Mouse (Mus musculus) megakaryocyte, embryonic 14.5 days (primary cell): ENCODE measurements around the gene Zfp609. TPM values are rescaled to one million over a fixed set of nuclear protein-coding genes. Genes with fewer than 3 reads are reported as not detected.
A peak's percentile ranks its signal among the peaks of the same experiment; 100 is the strongest.
"Not testable (repeated sequence)": the region's sequence is repeated elsewhere in the genome, so short reads cannot be mapped to it uniquely, and the experiment has no call there.

Experiments
- H3K27me3 ChIP-seq: replicated peaks from 2 replicates; pipeline ENCODE3; 2012; ENCODE audit warnings: inconsistent platforms
- H3K36me3 ChIP-seq: replicated peaks from 2 replicates; pipeline ENCODE3; 2012; ENCODE audit warnings: low read length, inconsistent platforms, mixed read lengths
- H3K4me1 ChIP-seq: 2 replicates; pipeline ENCODE4 v1.6.1; 2012; ENCODE audit warnings: inconsistent platforms
- H3K4me3 ChIP-seq: replicated peaks from 2 replicates; pipeline ENCODE3; 2012; ENCODE audit warnings: moderate library complexity, mild to moderate bottlenecking, inconsistent platforms
- H3K9me3 ChIP-seq: 2 replicates; pipeline ENCODE4 v1.6.1; 2012; ENCODE audit warnings: inconsistent platforms
- FLI1 ChIP-seq: IDR thresholded peaks from 2 replicates; pipeline ENCODE4 v1.6.1; 2012; ENCODE audit warnings: low read length, inconsistent platforms, mixed read lengths
- GATA1 ChIP-seq: IDR thresholded peaks from 3 replicates; pipeline ENCODE4 v1.6.1; 2012; ENCODE audit warnings: mixed read lengths, low read length, inconsistent platforms, borderline replicate concordance
- polyA plus RNA-seq: library from polyadenylated mRNA; stranded (reverse); fragments of >175 nt; gene quantifications from 2 replicates; pipeline ENCODE4 v1.2.3, GENCODE M21; 2012; ENCODE audit warnings: low replicate concordance; ENCODE audit not compliant: insufficient read depth

Gene Zfp609
- polyA plus RNA-seq, 1 experiment: 15.5 TPM

DNA sequence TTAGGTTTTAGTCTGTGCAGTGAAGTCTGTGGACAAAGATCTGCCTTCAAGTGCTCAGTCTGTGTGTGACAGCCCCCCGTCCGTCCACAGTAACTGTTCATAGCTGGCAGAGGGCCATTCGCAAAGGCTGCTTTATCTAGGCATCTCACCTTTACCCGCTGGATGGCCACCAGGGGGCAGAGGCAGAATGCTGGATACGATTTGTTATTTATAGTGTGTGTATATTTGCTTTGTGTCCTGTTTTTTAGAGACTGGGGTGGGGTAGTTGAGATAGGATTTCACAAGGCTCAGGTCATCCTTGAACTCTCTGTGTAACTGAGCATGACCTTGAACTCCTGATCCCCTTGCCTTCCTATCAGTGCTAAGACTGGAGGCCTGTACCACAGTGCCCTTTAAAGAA lies 161.3 kb downstream of the Zfp609 start:
- Histone ChIP-seq H3K9me3 (no peaks in the 10 kb centered on the region), H3K4me3 (no peak overlapping the region), H3K4me1 (peaks cover 51% of the 10 kb centered on the region), H3K36me3 (peaks cover 85% of the 10 kb centered on the region), H3K27me3 (no peaks in the 10 kb centered on the region)
- TF ChIP-seq FLI1 (no peak), GATA1 (no peak)

- Histone ChIP-seq H3K4me3 (no peak overlapping the region), H3K9me3 (no peaks in the 10 kb centered on the region)
- TF ChIP-seq FLI1 (no peak), GATA1 (no peak)
Observed at GRCm38 (mm10) chr9:65664163-65664562, 163.2 kb downstream of the Zfp609 start.

DNA sequence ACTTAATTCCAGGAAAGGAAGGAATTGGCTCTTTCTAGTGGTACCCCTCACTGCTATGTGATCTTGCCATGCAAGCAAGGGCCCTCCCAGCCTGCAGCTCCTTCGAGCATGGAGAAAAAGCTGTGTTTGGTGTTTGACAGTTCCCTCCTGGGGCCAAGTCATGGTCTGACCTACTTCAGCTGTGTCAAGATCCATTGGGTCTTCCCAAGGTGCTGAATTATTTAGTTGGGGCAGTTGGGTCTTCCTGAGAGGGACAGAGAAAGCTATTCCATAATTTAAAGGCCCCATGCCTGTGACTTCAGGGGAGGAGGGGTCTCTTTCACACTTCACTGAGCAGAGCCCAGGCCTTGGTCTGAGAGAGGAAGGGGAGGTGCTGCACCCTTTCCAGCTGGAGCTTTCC lies 165.9 kb downstream of the Zfp609 start:
- TF ChIP-seq FLI1 (no peak), GATA1 (no peak)
- Histone ChIP-seq H3K4me3 (no peak overlapping the region), H3K9me3 (no peaks in the 10 kb centered on the region), H3K27me3 (no peaks in the 10 kb centered on the region), H3K36me3 (peaks cover 98% of the 10 kb centered on the region), H3K4me1 (peaks cover 79% of the 10 kb centered on the region)

More at GRCm38 (mm10) chr9:65664163-65664562, 163.2 kb downstream of the Zfp609 start:
- Histone ChIP-seq H3K36me3 (peaks cover 91% of the 10 kb centered on the region), H3K27me3 (no peaks in the 10 kb centered on the region), H3K4me1 (peaks cover 58% of the 10 kb centered on the region)

DNA sequence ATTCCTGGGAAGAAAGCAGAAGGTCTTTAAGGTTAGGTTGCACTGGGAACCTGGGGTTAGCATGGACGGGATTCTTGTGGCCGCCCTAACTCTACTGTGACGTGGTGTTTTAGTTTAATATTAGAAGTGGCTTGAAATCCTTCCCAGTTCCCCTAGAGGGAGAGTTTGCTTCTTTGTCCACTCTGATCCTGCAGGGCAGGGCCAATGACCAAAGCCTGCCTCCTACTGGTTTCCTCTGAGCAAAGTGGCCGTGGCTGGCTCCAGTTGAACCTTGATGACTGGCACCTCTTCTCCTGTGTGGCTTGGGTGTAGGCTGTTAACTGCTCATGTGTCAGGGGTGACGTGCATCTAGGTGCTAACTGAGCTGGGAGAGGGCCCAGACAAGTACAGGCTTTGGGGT lies 166.3 kb downstream of the Zfp609 start:
- TF ChIP-seq FLI1: no peak
- no peak for TF ChIP-seq GATA1
- Histone ChIP-seq H3K4me1 (peaks cover 77% of the 10 kb centered on the region), H3K9me3 (no peaks in the 10 kb centered on the region), H3K36me3 (peaks cover 98% of the 10 kb centered on the region), H3K4me3 (no peak overlapping the region), H3K27me3 (no peaks in the 10 kb centered on the region)

GRCm38 (mm10) chr9:65657218-65657617 lies 170.1 kb downstream of the Zfp609 start:
- H3K4me1 ChIP-seq: peaks cover 82% of the 10 kb centered on the region
- peaks cover 96% of the 10 kb centered on the region for H3K36me3 ChIP-seq
- no peaks in the 10 kb centered on the region for H3K27me3 ChIP-seq
- TF ChIP-seq FLI1 (no peak), GATA1 (no peak)
- H3K9me3 ChIP-seq: no peaks in the 10 kb centered on the region
- no peak overlapping the region for H3K4me3 ChIP-seq

DNA sequence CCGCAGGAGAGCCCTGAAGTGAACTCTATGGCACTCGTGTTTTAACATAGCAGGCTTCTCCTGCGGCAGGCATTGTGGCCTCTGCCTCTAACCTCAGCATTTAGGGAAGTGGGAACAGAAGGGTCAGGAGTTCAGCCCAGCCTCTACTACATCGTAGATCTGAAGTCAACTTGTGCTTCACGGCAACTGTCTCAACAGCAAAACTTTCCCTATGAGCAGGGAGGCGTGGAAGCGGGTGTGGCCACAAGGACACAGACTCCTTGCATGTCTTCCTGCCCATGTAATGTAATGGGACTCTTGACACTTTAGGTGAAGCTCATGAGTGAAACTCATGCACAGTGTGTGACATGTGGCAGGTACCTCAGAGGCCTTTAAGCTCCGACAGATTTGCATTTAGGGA lies 171.8 kb downstream of the Zfp609 start:
- no peak for TF ChIP-seq GATA1
- no peak for TF ChIP-seq FLI1
- H3K27me3 ChIP-seq: no peaks in the 10 kb centered on the region
- H3K9me3 ChIP-seq: no peaks in the 10 kb centered on the region
- peaks cover 94% of the 10 kb centered on the region for H3K36me3 ChIP-seq
- no peak overlapping the region for H3K4me3 ChIP-seq
- peaks cover 79% of the 10 kb centered on the region for H3K4me1 ChIP-seq

- Histone ChIP-seq H3K27me3 (no peaks in the 10 kb centered on the region), H3K9me3 (no peaks in the 10 kb centered on the region), H3K4me3 (no peak overlapping the region), H3K4me1 (peaks cover 82% of the 10 kb centered on the region), H3K36me3 (peaks cover 94% of the 10 kb centered on the region)
- TF ChIP-seq GATA1 (no peak), FLI1 (no peak)
Observed at GRCm38 (mm10) chr9:65654700-65655237, 172.6 kb downstream of the Zfp609 start.

DNA sequence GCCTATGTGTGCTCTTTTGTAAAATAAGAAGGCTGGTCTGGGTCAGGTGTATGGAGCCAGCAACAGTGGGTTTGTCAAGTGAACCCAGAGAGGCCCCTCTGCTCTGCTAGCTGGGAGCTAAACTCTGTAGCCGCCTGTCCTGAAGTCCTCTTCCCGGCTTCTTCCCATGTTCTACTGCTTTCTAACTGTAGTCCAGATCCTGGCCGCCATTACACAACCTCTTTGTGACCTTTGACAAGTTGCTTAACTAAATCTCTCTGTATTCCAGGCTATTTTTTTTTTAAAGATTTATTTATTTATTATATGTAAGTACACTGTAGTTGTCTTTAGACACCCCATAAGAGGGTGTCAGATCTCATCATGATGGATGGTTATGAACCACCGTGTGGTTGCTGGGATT lies 173.6 kb downstream of the Zfp609 start:
- H3K4me1 ChIP-seq: peaks cover 82% of the 10 kb centered on the region
- H3K9me3 ChIP-seq: no peaks in the 10 kb centered on the region
- no peak overlapping the region for H3K4me3 ChIP-seq
- TF ChIP-seq FLI1 (no peak), GATA1 (no peak)
- H3K27me3 ChIP-seq: no peaks in the 10 kb centered on the region
- H3K36me3 ChIP-seq: peaks cover 92% of the 10 kb centered on the region

- peaks cover 92% of the 10 kb centered on the region for H3K36me3 ChIP-seq
- H3K27me3 ChIP-seq, H3K9me3 ChIP-seq, H3K4me3 ChIP-seq: not testable (repeated sequence)
- peaks cover 87% of the 10 kb centered on the region for H3K4me1 ChIP-seq
Observed at GRCm38 (mm10) chr9:65651957-65652356, 175.4 kb downstream of the Zfp609 start.

- no peaks in the 10 kb centered on the region for H3K9me3 ChIP-seq
Observed at GRCm38 (mm10) chr9:65649997-65650396, 177.4 kb downstream of the Zfp609 start.

DNA sequence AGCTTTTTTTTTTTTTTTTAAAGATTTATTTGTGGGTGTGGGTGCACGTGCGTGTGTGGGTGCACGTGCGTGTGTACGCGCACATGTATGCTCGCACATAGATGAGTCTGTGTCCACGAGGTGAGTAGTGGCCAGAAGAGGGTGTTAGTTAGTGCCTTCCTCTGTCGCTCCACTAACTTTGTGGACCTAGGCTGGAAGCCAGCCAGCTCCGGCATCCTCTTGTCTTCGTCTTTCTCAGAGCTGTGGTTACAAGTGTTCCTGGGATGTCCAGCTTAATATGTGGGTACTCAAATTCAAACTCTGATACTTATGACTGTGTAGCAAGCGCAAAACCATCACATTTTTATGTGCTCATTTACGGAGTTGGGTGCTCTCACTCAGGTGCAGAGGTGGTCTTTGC lies 178.6 kb downstream of the Zfp609 start:
- Histone ChIP-seq H3K36me3 (peaks cover 93% of the 10 kb centered on the region), H3K27me3 (no peaks in the 10 kb centered on the region), H3K4me3 (peak overlapping the region; percentile 29), H3K9me3 (no peaks in the 10 kb centered on the region), H3K4me1 (peaks cover 94% of the 10 kb centered on the region)
- TF ChIP-seq FLI1: no peak
- no peak for TF ChIP-seq GATA1

More at GRCm38 (mm10) chr9:65649997-65650396, 177.4 kb downstream of the Zfp609 start:
- peaks cover 93% of the 10 kb centered on the region for H3K4me1 ChIP-seq
- peaks cover 92% of the 10 kb centered on the region for H3K36me3 ChIP-seq
- H3K27me3 ChIP-seq: no peaks in the 10 kb centered on the region
- TF ChIP-seq GATA1 (no peak), FLI1 (no peak)
- peak overlapping the region; percentile 60 for H3K4me3 ChIP-seq
